Mouse (Mus musculus) right cerebral cortex, adult 18-20 months (tissue): ENCODE measurements around the gene Haus8.
"Not testable (repeated sequence)": the region's sequence is repeated elsewhere in the genome, so short reads cannot be mapped to it uniquely, and the experiment has no call there.

ENCODE experiments used
- DNase-seq: peaks from one replicate; pipeline ENCODE4 v3.0.0; 2022; ENCODE audit warnings: mixed read lengths

Haus8 gene

DNA sequence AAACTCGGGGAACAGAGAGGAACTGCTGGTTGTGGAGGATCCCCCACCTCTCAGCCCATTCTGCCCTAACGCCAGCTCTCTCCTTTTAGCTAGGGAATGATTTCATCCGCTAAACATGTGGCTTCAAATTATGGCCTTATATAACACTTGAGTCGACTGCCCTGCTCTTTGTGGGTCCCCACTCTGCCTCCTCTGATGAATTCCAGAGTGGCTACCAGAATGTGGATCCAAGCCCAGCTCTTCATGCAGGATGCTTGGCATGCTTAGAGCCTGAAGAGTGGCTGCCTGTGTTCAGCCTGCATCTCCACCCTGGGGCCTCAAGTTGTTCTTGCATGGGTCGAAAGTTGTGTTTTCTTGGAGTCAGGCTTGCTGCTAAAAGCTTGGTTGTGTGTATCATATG lies 9.9 kb upstream of the Haus8 start:
- DNase-seq = no peak

DNA sequence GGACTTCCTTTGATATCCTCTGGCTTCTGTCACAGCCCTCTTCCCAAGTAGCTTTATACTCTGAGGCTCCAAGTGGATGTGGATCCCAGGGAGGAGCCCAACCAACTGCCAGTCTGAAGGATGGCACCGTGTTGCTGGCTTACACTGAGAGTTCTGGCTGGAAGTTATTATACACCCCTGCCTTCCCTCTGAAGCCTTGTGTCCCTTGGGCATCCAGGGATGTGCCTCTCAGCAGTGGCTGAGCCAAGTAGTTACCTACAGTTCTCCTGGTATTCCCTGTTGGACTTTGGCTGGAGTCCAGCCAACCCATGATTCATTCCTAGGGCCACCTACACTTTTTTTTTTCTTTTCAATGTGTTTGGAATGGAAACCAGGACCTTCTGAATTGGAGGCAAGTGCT lies 9.0 kb upstream of the Haus8 start:
- DNase-seq = peak; percentile 29

DNA sequence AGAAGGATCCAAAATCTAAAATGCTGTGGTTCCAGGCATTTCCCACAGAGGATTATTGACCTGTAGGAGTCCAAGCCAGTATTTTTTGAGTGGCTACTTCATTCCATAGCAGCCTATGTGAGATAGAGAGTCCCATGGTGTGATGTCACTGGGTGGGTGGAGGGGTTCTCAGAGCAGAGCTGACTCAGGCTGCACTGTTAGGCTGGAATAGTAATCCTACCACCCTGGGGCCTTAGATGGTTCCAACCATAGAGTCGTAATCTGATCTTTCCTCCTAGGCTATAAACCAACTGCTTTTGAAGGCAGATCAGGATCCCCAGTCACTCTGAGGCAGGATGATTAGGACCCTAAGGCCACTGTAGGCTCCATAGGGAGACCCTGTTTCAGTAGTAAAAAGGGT lies 6.7 kb upstream of the Haus8 start:
- not testable (repeated sequence) for DNase-seq

DNA sequence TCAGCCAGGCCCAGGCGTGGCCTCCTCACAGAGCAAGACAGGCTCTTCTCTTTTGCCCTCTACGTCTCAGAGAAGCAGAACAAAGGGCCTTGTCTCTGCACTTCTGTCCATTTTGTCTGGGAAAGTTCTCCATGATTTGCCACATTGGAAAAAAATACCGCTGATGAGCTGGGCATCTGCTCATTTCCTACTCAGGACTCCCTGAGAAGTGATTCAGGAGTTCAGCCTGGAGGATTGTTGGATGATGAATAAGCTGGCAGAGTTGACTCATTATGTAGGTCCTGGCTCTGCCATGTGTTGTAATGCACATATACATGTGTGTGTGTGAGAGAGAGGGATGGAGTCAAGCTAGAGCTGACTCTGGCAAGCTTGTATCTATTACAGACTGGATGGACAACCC lies 3.4 kb upstream of the Haus8 start:
- DNase-seq = no peak

DNA sequence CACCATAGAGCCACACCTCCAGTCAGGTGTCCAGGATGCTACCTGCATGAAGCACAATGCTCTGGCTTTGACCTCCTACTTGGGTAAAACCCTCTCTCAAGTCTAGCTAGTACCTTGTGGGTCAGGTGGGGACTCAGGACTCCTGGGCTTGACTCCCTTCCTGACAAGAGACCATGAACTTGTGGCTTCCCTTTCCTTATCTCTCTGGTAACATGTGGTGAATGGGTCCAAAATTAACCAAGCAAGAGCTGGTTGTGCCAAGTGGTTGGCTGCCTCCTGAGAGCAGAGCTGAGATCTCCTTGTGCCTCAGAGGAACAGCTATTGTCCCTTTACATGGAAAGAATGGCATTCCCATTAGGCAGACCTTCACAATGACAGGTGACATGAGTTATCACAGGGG lies 1.7 kb upstream of the Haus8 start:
- DNase-seq = no peak

DNA sequence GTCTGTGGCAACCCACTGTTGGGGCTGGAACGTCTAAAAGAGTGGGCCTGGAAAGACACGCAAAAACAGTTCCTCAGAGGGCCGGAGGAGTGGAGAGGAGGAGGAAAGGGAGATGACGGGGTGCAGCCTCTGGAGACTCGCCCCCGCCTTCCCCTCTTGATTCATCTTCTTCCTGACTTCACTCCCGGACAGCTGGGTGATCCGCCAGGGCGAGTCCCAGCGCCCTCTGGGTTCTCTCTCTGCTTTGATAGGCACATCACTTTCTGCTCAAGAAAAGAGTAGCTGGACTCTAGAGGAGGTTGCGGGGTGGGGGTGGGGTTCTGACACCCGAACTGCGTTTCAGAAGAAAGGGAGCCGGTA lies 397 bp upstream of the Haus8 start:
- DNase-seq = peak; percentile 72

DNA sequence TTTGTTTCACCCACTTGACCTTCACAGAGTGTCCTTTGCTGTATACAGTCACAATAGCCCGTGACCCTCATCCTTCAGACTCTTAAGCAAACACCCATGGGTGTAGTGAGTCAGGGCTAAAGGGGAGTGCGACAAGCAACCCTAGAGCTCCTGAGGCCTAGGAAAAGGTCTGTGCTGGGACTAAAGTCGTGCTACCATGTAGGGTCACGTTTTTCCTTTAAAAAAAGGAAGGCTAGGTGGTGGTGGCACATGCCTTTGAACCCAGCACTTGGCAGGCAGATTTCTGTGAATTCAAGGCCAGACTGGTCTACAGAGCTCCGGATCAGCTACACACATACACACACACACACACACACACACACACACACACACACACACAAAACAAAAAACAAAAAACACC lies 1.1 kb downstream of the Haus8 start:
- DNase-seq = no peak

DNA sequence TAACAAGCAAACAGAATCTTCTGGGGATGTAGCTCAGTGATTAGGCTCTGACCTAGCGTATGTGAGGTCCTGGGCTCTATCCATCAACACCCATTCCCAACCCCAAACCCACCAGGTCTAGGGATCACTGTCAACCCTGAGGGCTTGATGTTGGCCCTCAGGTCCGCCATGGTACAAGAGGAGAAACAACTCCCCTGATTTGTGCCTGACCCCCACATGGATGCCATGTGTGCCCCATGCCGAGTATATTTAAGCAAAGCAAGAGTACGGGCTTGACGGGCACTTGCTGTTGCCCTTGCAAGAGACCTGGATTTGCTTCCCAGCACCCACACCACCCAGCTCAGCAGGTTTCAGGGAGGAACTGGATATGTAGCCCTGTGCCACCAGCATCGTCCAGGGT lies 4.4 kb downstream of the Haus8 start:
- DNase-seq = not testable (repeated sequence)

DNA sequence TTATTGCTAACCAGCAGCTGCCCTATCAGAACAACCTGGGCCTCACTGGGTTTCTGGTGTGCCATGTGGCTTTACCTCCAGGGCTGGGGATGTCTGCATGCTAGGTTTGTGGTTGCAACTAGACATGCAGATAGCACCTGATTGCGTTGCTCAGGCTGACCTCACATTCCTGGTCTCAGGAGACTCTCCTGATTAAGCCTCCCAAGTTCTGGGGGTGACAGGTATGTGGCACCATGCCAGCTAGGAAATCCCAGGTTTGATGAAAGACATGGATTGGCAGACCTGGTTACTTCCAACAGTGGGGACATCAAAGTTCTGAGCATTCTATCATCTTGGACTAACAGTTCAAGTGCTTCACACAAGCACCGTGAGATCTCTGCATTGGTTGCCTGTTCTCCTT lies 5.0 kb downstream of the Haus8 start:
- DNase-seq = no peak

DNA sequence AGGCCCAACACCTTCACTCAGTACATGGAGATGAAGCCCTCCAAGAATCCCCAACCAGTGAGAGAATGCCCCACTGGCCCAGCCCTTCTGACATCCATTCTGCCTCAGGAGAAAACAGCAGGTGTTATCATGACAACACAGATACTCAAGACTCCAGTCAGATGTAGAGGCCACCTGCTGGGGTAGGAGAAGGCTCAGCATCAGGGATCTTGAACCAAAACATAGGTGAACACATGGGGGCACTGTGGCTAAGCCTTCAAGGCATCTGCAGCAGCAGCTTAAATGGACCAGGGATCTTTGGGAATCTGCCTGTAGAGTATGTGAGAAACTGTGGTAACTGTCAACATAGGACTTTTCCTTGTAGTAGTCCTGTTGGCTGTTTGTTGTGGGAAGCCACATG lies 11.5 kb downstream of the Haus8 start:
- no peak for DNase-seq

DNA sequence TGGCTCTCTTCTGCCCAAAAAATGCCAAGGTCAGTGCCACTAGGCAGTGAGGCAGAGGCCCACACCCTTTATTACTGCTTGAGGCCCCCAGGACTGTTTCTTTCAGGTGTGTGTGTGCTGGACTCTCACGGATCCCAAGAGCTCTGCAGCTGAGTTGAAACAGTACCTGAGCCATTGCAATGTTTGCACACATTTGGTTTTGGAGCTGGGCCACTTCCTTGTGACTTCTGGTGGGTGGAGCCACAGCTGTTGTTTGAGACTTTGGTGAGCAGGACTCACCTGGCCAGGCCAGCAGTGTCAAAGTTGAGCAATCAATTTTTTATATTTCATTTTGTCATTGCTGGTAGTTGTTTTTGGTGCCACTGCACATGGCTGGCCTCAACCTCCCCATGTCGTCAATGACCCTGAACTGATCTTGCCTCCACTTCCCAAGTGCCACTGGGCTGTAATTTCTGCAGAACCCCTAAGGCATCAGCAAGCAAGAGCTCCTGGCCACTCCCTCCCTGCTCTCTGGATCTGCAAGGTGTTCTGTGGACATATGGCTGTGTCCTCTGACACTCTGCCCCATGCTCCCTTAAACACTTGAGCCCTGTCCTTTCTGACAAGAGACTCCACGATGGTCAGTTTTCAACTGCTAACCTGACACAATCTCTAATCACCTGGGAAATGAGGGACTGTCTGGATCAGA lies 16.0 kb downstream of the Haus8 start:
- no peak for DNase-seq

DNA sequence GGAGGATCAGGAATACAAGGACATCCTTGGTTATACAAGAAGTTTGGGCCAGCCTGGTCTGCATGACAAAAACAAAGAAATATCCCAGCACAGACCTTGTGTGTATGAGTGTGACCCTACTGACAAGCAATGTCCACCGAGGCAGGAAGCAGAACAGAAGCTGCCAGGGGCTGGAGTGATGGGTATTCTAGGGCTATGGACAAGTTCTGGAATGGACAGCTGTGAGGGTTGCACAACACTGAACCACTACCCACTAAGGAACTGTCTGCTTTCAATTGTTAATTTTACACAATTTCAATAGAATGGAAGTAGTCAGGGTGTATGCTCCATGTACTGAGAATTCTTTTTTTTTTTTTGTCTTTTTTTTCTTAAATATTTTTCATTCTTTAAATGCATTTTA lies 24.5 kb downstream of the Haus8 start:
- DNase-seq = no peak

DNA sequence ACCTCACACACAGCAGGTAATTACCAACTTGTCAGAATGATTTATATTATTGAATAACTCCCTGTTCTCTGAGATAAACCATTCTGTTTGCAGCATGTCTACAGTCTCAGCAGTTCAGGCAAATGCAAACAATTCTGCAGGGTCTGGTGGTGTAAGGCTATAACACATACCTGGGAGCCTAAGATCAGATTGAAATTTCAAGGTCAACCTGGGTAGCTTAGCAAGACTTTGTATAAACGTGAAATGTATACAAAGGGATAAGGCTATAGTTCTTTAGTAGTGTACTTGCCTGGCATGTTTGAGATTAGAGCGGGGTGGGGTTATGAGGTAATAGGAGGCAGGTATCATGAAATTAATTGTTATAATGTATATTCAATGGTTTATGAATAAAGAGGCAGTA lies 30.0 kb downstream of the Haus8 start:
- DNase-seq = no peak

DNA sequence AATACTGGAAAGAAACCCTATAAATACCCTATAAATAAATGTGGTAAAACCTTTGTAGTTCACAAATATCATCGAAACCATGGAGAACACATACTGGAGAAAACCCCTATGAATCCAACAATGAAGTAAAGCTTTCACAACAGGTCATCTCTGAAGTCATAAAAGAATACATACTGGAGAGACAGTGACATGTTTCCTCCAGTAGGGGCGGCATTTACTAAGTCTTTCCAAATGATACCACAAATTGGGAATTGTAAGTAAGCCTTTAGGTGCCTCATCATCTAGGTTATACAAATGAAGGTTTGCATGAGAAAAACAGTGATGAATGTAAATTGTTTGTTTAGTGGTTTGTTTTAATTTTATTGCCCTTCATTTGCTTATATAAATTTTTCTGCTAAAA lies 48.2 kb downstream of the Haus8 start:
- DNase-seq = no peak

DNA sequence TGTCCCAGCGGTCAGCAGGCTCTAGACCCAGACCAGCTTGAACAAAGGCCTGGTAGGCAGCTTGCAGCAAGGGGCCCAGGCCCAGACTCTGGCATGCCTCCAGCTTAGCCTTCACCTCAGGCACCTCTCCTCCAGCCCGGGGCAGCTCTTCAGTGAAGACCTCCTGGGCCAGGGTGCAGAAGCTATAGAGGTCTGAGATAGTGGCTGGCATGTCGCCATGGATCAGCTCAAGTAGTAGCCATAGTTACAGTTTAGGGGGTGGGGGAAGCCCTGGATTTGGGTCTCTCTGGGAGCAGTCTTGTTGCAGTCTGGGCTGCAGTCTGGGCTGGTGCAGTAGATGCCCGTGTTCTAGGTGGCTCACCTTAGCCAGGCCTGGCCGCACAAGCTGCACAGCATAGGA lies 58.5 kb downstream of the Haus8 start:
- not testable (repeated sequence) for DNase-seq

DNA sequence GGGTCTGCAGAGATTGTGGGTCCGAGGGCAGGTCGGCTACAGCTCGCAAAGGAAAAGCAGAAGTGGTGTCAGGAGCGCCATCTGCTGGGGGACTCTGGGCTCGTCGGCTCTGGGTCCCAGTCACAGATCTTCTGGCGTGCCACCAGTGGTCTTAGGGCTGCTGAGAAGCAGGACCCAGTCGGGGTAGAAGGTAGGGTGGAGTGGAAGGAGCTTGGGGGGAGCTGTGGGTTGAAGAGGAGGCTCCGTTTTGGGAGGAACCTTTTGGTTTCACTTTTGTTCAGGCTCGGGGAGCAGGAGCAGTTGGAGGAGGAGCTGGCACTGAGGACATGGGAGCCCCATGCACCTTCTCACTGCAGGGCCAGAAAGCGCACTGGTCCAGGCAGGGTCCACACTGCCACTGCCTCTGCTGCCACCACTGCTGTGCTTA lies 67.2 kb downstream of the Haus8 start:
- DNase-seq = not testable (repeated sequence)
